In the genomic region with DNA sequence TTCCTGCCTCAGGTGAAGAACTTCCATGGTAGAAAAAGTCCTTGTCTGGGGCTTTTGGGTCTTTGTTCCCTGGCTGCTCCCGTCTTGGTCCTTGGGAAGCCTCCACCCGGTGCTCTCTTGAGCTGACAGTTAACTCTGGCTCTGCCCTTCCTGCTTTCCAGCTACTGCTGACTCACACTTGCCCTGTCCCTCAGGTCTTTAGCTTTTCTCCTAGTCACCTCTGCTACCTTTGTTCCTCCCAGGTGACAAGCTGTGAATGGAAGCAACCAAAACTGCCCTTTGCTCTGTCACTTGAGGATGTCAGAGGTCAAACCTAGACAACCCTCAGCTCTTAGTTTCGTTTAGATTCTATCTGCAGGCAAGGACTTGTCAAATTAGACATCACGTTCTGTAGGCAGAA, we compare ENCODE assay signal across 12 mouse cellular contexts. TPM values are rescaled to one million over a fixed set of nuclear protein-coding genes. Genes with fewer than 3 reads are reported as not detected.
DNase-seq lines count a peak whose midpoint lies in the region; ATAC-seq and TF ChIP-seq lines count a peak whose summit lies in the region.
"Had no signal": no experiment of that assay in that cellular context is flagged by ENCODE, and none has a peak within 500 bp of the region (broad histone marks: within the 10 kb centered on the region; RNA-seq: fewer than 3 reads in every experiment).

No protein-coding gene starts in this region.

- WGBS in heart, embryonic 10.5 days = 37% methylated on average over 4 of the region's 4 CpGs
- WGBS in midbrain, embryonic 11.5 days = 30% methylated on average over 4 of the region's 4 CpGs
- 31% methylated on average over 4 of the region's 4 CpGs for WGBS in midbrain, postnatal 0 days
- 31% methylated on average over 4 of the region's 4 CpGs for WGBS in liver, embryonic 11.5 days
- 52% methylated on average over 4 of the region's 4 CpGs for WGBS in hindbrain, embryonic 16.5 days

- 0 out of 2 replicates have a peak overlapping the region, but pooled peaks have one; percentile 42 for H3K4me2 ChIP-seq in midbrain, embryonic 11.5 days
- H3K4me2 ChIP-seq in midbrain, postnatal 0 days (ENCODE audit: low read depth, low read length, poor library complexity, severe bottlenecking) = no peak overlapping the region
- H3K4me2 ChIP-seq in liver, embryonic 11.5 days = peak overlapping the region; percentile 72
- H3K4me2 ChIP-seq in hindbrain, embryonic 16.5 days (ENCODE audit: low read length) = no peak overlapping the region; the same call in 1 of the 2 replicates

- no peak for TF ChIP-seq CTCF in midbrain, postnatal 0 days (IDR thresholded peaks at IDR 0.05)

- no peak for ATAC-seq in midbrain, embryonic 11.5 days (ENCODE audit: low FRiP score)
- ATAC-seq in midbrain, postnatal 0 days (ENCODE audit: low FRiP score) = no peak
- ATAC-seq in liver, embryonic 11.5 days (replicated peaks; ENCODE audit: low FRiP score) = 0 out of 2 replicates have a peak, but pooled peaks have one; percentile 30
- ATAC-seq in hindbrain, embryonic 16.5 days = no peak

- H3K9ac ChIP-seq in midbrain, embryonic 11.5 days (ENCODE audit: low read length) = no peak overlapping the region
- no peak overlapping the region for H3K9ac ChIP-seq in midbrain, postnatal 0 days (replicated peaks; ENCODE audit: low read length, poor library complexity, severe bottlenecking)
- H3K9ac ChIP-seq in liver, embryonic 11.5 days (ENCODE audit: low read depth, low read length) = peak overlapping the region; percentile 74
- no peak overlapping the region for H3K9ac ChIP-seq in hindbrain, embryonic 16.5 days (ENCODE audit: low read depth, low read length)

- H3K27ac ChIP-seq in heart, embryonic 10.5 days = peak overlapping the region; percentile 85
- H3K27ac ChIP-seq in midbrain, embryonic 11.5 days (ENCODE audit: low read depth, low read length) = no peak overlapping the region
- H3K27ac ChIP-seq in midbrain, postnatal 0 days (ENCODE audit: low read depth, low read length) = no peak overlapping the region
- H3K27ac ChIP-seq in liver, embryonic 11.5 days (ENCODE audit: low read depth, low read length) = peak overlapping the region; percentile 89
- no peak overlapping the region for H3K27ac ChIP-seq in hindbrain, embryonic 16.5 days (ENCODE audit: low read depth, low read length)

- no peaks in the 10 kb centered on the region for H3K9me3 ChIP-seq in heart, embryonic 10.5 days
- no peaks in the 10 kb centered on the region for H3K9me3 ChIP-seq in midbrain, embryonic 11.5 days (ENCODE audit: control insufficient read depth, low read length)
- H3K9me3 ChIP-seq in midbrain, postnatal 0 days (ENCODE audit: low read length) = no peaks in the 10 kb centered on the region
- no peaks in the 10 kb centered on the region for H3K9me3 ChIP-seq in liver, embryonic 11.5 days (ENCODE audit: control insufficient read depth, low read length)
- no peaks in the 10 kb centered on the region for H3K9me3 ChIP-seq in hindbrain, embryonic 16.5 days (ENCODE audit: control insufficient read depth, low read length)

- no peaks in the 10 kb centered on the region for H3K27me3 ChIP-seq in heart, embryonic 10.5 days (ENCODE audit: insufficient read depth, poor library complexity, severe bottlenecking)
- no peaks in the 10 kb centered on the region for H3K27me3 ChIP-seq in midbrain, embryonic 11.5 days (ENCODE audit: control insufficient read depth, insufficient read depth, low read length)
- H3K27me3 ChIP-seq in midbrain, postnatal 0 days (ENCODE audit: insufficient read depth, low read length) = no peaks in the 10 kb centered on the region
- no peaks in the 10 kb centered on the region for H3K27me3 ChIP-seq in liver, embryonic 11.5 days (replicated peaks; ENCODE audit: control insufficient read depth, insufficient read depth, low read length)
- no peaks in the 10 kb centered on the region for H3K27me3 ChIP-seq in hindbrain, embryonic 16.5 days (replicated peaks; ENCODE audit: control insufficient read depth, insufficient read depth, low read length)

- H3K4me3 ChIP-seq in heart, embryonic 10.5 days = peak overlapping the region; percentile 52; the same call in 1 of the 2 replicates
- H3K4me3 ChIP-seq in midbrain, embryonic 11.5 days (ENCODE audit: low read depth, low read length) = no peak overlapping the region
- H3K4me3 ChIP-seq in midbrain, postnatal 0 days (ENCODE audit: low read depth, low read length) = no peak overlapping the region
- peak overlapping the region; percentile 39; the same call in 1 of the 2 replicates for H3K4me3 ChIP-seq in liver, embryonic 11.5 days (ENCODE audit: low read depth, low read length)
- H3K4me3 ChIP-seq in hindbrain, embryonic 16.5 days (ENCODE audit: low read length) = no peak overlapping the region

- intact Hi-C loops in heart, postnatal 25 days (cut with DNase I) = loop anchor here (2.0 to 10.0 kb wide), 2 partner anchors 21 to 205 kb away; a partner anchor contains a TSS
- intact Hi-C loops in left cerebral cortex, postnatal 10 days (cut with DNase I) = no loop called here

- no peaks in the 10 kb centered on the region for H3K36me3 ChIP-seq in heart, embryonic 10.5 days
- no peaks in the 10 kb centered on the region for H3K36me3 ChIP-seq in midbrain, embryonic 11.5 days (ENCODE audit: control insufficient read depth, insufficient read depth, low read length)
- no peaks in the 10 kb centered on the region for H3K36me3 ChIP-seq in midbrain, postnatal 0 days (ENCODE audit: insufficient read depth, low read length)
- H3K36me3 ChIP-seq in liver, embryonic 11.5 days (ENCODE audit: control insufficient read depth, insufficient read depth, low read length) = no peaks in the 10 kb centered on the region
- no peaks in the 10 kb centered on the region for H3K36me3 ChIP-seq in hindbrain, embryonic 16.5 days (ENCODE audit: control insufficient read depth, insufficient read depth, low read length)

- H3K4me1 ChIP-seq in heart, embryonic 10.5 days = peaks cover 16% of the 10 kb centered on the region
- peaks cover 6% of the 10 kb centered on the region for H3K4me1 ChIP-seq in midbrain, embryonic 11.5 days (ENCODE audit: control insufficient read depth, insufficient read depth, low read length)
- H3K4me1 ChIP-seq in midbrain, postnatal 0 days (ENCODE audit: insufficient read depth, low read length) = no peaks in the 10 kb centered on the region
- peaks cover 20% of the 10 kb centered on the region for H3K4me1 ChIP-seq in liver, embryonic 11.5 days (replicated peaks; ENCODE audit: control insufficient read depth, insufficient read depth, low read length)
- H3K4me1 ChIP-seq in hindbrain, embryonic 16.5 days (ENCODE audit: control insufficient read depth, insufficient read depth, low read depth, low read length) = peaks cover 5% of the 10 kb centered on the region; the same call in 1 of the 2 replicates

- DNase-seq in heart, embryonic 10.5 days (ENCODE audit: low spot score) = no peak
- no peak for DNase-seq in heart, postnatal 25 days (ENCODE audit: low spot score)
- DNase-seq in midbrain, embryonic 11.5 days (ENCODE audit: low spot score, missing footprints) = no peak
- DNase-seq in midbrain, postnatal 0 days (ENCODE audit: low spot score) = no peak
- peak; percentile 39 for DNase-seq in liver, embryonic 11.5 days (ENCODE audit: low spot score)
- peak; percentile 82 for DNase-seq in yolk sac, embryonic 10.5 days (ENCODE audit: low spot score)
- DNase-seq in left cerebral cortex, postnatal 10 days (ENCODE audit: extremely low spot score in 1 of 2, low spot score in 2 of 2) = no peak
- DNase-seq: cerebellum, adult 2 months; kidney, postnatal 10 days had no signal

RNA-seq across cellular contexts. Expression of a gene that starts 18.3 kb away (rescaled TPM):
- 55.6 and 56.6 TPM in 2 replicates for polyA plus RNA-seq in heart, embryonic 10.5 days (2016; fragmentation: Nextera tagmentation; extraction: Ambion mirVana)
- 10 to 100 TPM; 13.1 to 14.8 TPM for total RNA-seq in heart, postnatal 25 days (2021)
- 30.0 and 38.7 TPM in 2 replicates for polyA plus RNA-seq in midbrain, embryonic 11.5 days (2014; fragmentation: Nextera tagmentation; extraction: Ambion mirVana)
- 28.4 and 30.1 TPM in 2 replicates for total RNA-seq in midbrain, postnatal 0 days (2014; rRNA removed)
- polyA plus RNA-seq in midbrain, postnatal 0 days (2015; fragmentation: Nextera tagmentation; extraction: Ambion mirVana) = 19.8 and 21.4 TPM in 2 replicates
- 65.5 and 70.6 TPM in 2 replicates for polyA plus RNA-seq in liver, embryonic 11.5 days (2014; fragmentation: Nextera tagmentation; extraction: Ambion mirVana)
- 10 to 100 TPM; 23.4 to 26.6 TPM for total RNA-seq in left cerebral cortex, postnatal 10 days (2021)
- polyA plus RNA-seq in hindbrain, embryonic 16.5 days (2015; fragmentation: Nextera tagmentation; extraction: Ambion mirVana) = 31.2 and 31.5 TPM in 2 replicates

RNA-seq across cellular contexts. Expression of a gene that starts 20.6 kb away (rescaled TPM):
- polyA plus RNA-seq in heart, embryonic 10.5 days (2016; fragmentation: Nextera tagmentation; extraction: Ambion mirVana) = 0.26 and 2.2 TPM in 2 replicates
- 1 to 10 TPM; 1.3 to 1.5 TPM for total RNA-seq in heart, postnatal 25 days (2021)
- 0.11 TPM in 1 of 2 replicates, not detected in the other for polyA plus RNA-seq in midbrain, embryonic 11.5 days (2014; fragmentation: Nextera tagmentation; extraction: Ambion mirVana)
- total RNA-seq in midbrain, postnatal 0 days (2014; rRNA removed) = 0.60 TPM in 1 of 2 replicates, not detected in the other
- polyA plus RNA-seq in midbrain, postnatal 0 days (2015; fragmentation: Nextera tagmentation; extraction: Ambion mirVana) = 0.17 and 0.21 TPM in 2 replicates
- 7.6 and 7.7 TPM in 2 replicates for polyA plus RNA-seq in liver, embryonic 11.5 days (2014; fragmentation: Nextera tagmentation; extraction: Ambion mirVana)
- total RNA-seq in left cerebral cortex, postnatal 10 days (2021) = under 1 TPM in 1 of 2 experiments, not detected in 1; 0.26 TPM
- polyA plus RNA-seq in hindbrain, embryonic 16.5 days (2015; fragmentation: Nextera tagmentation; extraction: Ambion mirVana) = 0.92 and 1.0 TPM in 2 replicates
- total RNA-seq: megakaryocyte-erythroid progenitor cell, adult 5-6 weeks had no signal
- polyA plus RNA-seq: activated CD4-positive, CD25-positive, alpha-beta regulatory T cell, adult 4 months had no signal

RNA-seq across cellular contexts. Expression of a gene that starts 25.5 kb away (rescaled TPM):
- 259 and 270 TPM in 2 replicates for polyA plus RNA-seq in heart, embryonic 10.5 days (2016; fragmentation: Nextera tagmentation; extraction: Ambion mirVana)
- total RNA-seq in heart, postnatal 25 days (2021) = 100 to 1,000 TPM; 253 to 263 TPM
- polyA plus RNA-seq in midbrain, embryonic 11.5 days (2014; fragmentation: Nextera tagmentation; extraction: Ambion mirVana) = 137 and 152 TPM in 2 replicates
- total RNA-seq in midbrain, postnatal 0 days (2014; rRNA removed) = 39.2 and 42.7 TPM in 2 replicates
- polyA plus RNA-seq in midbrain, postnatal 0 days (2015; fragmentation: Nextera tagmentation; extraction: Ambion mirVana) = 147 TPM in 2 replicates
- 252 and 266 TPM in 2 replicates for polyA plus RNA-seq in liver, embryonic 11.5 days (2014; fragmentation: Nextera tagmentation; extraction: Ambion mirVana)
- total RNA-seq in left cerebral cortex, postnatal 10 days (2021) = 10 to 100 TPM; 76.6 to 79.1 TPM
- 135 and 137 TPM in 2 replicates for polyA plus RNA-seq in hindbrain, embryonic 16.5 days (2015; fragmentation: Nextera tagmentation; extraction: Ambion mirVana)

RNA-seq across cellular contexts. Expression of a gene that starts 39.6 kb away (rescaled TPM):
- 153 and 186 TPM in 2 replicates for polyA plus RNA-seq in heart, embryonic 10.5 days (2016; fragmentation: Nextera tagmentation; extraction: Ambion mirVana)
- 10 to 100 TPM; 44.1 to 46.9 TPM for total RNA-seq in heart, postnatal 25 days (2021)
- polyA plus RNA-seq in midbrain, embryonic 11.5 days (2014; fragmentation: Nextera tagmentation; extraction: Ambion mirVana) = 232 and 237 TPM in 2 replicates
- 132 and 138 TPM in 2 replicates for total RNA-seq in midbrain, postnatal 0 days (2014; rRNA removed)
- 243 and 270 TPM in 2 replicates for polyA plus RNA-seq in midbrain, postnatal 0 days (2015; fragmentation: Nextera tagmentation; extraction: Ambion mirVana)
- 117 and 123 TPM in 2 replicates for polyA plus RNA-seq in liver, embryonic 11.5 days (2014; fragmentation: Nextera tagmentation; extraction: Ambion mirVana)
- total RNA-seq in left cerebral cortex, postnatal 10 days (2021) = 100 to 1,000 TPM; 103 to 110 TPM
- polyA plus RNA-seq in hindbrain, embryonic 16.5 days (2015; fragmentation: Nextera tagmentation; extraction: Ambion mirVana) = 243 and 245 TPM in 2 replicates

RNA-seq across cellular contexts. Expression of a gene that starts 41.0 kb away (rescaled TPM):
- not detected in 2 replicates for polyA plus RNA-seq in heart, embryonic 10.5 days (2016; fragmentation: Nextera tagmentation; extraction: Ambion mirVana)
- not detected for total RNA-seq in heart, postnatal 25 days (2021)
- not detected in 2 replicates for polyA plus RNA-seq in midbrain, embryonic 11.5 days (2014; fragmentation: Nextera tagmentation; extraction: Ambion mirVana)
- not detected in 2 replicates for total RNA-seq in midbrain, postnatal 0 days (2014; rRNA removed)
- polyA plus RNA-seq in midbrain, postnatal 0 days (2015; fragmentation: Nextera tagmentation; extraction: Ambion mirVana) = not detected in 2 replicates
- polyA plus RNA-seq in liver, embryonic 11.5 days (2014; fragmentation: Nextera tagmentation; extraction: Ambion mirVana) = not detected in 2 replicates
- not detected for total RNA-seq in left cerebral cortex, postnatal 10 days (2021)
- polyA plus RNA-seq in hindbrain, embryonic 16.5 days (2015; fragmentation: Nextera tagmentation; extraction: Ambion mirVana) = 0.64 TPM in 1 of 2 replicates, not detected in the other
- total RNA-seq: megakaryocyte-erythroid progenitor cell, adult 5-6 weeks had no signal
- polyA plus RNA-seq: activated CD4-positive, CD25-positive, alpha-beta regulatory T cell, adult 4 months; cerebellum, adult 2 months had no signal

Comparison
In these comparisons a context has a peak if more than half of its experiments do, and no peak if none do; other contexts are left out.
1. H3K4me2 ChIP-seq: peak in midbrain, embryonic 11.5 days (single experiment) and liver, embryonic 11.5 days (single experiment); none in midbrain, postnatal 0 days (single experiment) and hindbrain, embryonic 16.5 days (single experiment).
2. DNase-seq: peak in liver, embryonic 11.5 days (single experiment) and yolk sac, embryonic 10.5 days (single experiment); none in heart, embryonic 10.5 days (single experiment), heart, postnatal 25 days (single experiment), midbrain, embryonic 11.5 days (single experiment), midbrain, postnatal 0 days (single experiment) and left cerebral cortex, postnatal 10 days (0 of 2).
3. H3K27ac ChIP-seq: peak in heart, embryonic 10.5 days (single experiment) and liver, embryonic 11.5 days (single experiment); none in midbrain, embryonic 11.5 days (single experiment), midbrain, postnatal 0 days (single experiment) and hindbrain, embryonic 16.5 days (single experiment).
4. H3K4me3 ChIP-seq: peak in heart, embryonic 10.5 days (single experiment) and liver, embryonic 11.5 days (single experiment); none in midbrain, embryonic 11.5 days (single experiment), midbrain, postnatal 0 days (single experiment) and hindbrain, embryonic 16.5 days (single experiment).